Mouse (Mus musculus) hindbrain, embryonic 10.5 days (tissue): ENCODE measurements at regions not wholly inside any gene's neighbourhood (a gene's known extent, or its start where the extent isn't known, plus 50 kb on each side); places are given as distances from the start of the nearest gene placed in this dataset.

Source experiments
- DNase-seq: peaks from one replicate; pipeline ENCODE4 v3.0.0-alpha.2; 2017; ENCODE audit warnings: low spot score
- H3K27ac ChIP-seq: fragments of 300-500 bp; sonication (generic); 2 replicates; pipeline ENCODE4 v1.5.1; 2016; ENCODE audit warnings: mild to moderate bottlenecking, moderate library complexity
- H3K27me3 ChIP-seq: fragments of 300-500 bp; sonication (generic); 2 replicates; pipeline ENCODE4 v1.6.1; 2016; ENCODE audit warnings: mild to moderate bottlenecking; ENCODE audit not compliant: poor library complexity, insufficient read depth, severe bottlenecking
- H3K36me3 ChIP-seq: fragments of 300-500 bp; sonication (generic); 2 replicates; pipeline ENCODE4 v1.6.1; 2016; ENCODE audit warnings: mild to moderate bottlenecking, moderate library complexity
- H3K4me1 ChIP-seq: fragments of 300-500 bp; sonication (generic); replicated peaks from 2 replicates; pipeline ENCODE4 v1.6.1; 2016; ENCODE audit warnings: mild to moderate bottlenecking
- H3K4me3 ChIP-seq: fragments of 300-500 bp; sonication (generic); 2 replicates; pipeline ENCODE4 v1.5.1; 2016; ENCODE audit warnings: mild to moderate bottlenecking, moderate library complexity
- H3K9me3 ChIP-seq: fragments of 300-500 bp; sonication (generic); 2 replicates; pipeline ENCODE4 v1.6.1; 2016; ENCODE audit warnings: mild to moderate bottlenecking, moderate library complexity
- WGBS: fragments of 180-500 bp; shearing (Covaris S2); methylation state at CpG from one replicate; pipeline ENCODE4 v1.1.7; 2016; 5-methylcytosine and 5-hydroxymethylcytosine counted together

- peaks cover 39% of the 10 kb centered on the region for H3K4me1 ChIP-seq
- no peaks in the 10 kb centered on the region for H3K36me3 ChIP-seq
- H3K27ac ChIP-seq, result no peak overlapping the region
- WGBS, result 92% methylated on average over 22 of the region's 22 CpGs
- no peak for DNase-seq
- no peak overlapping the region for H3K4me3 ChIP-seq
- no peaks in the 10 kb centered on the region for H3K27me3 ChIP-seq
- H3K9me3 ChIP-seq, result no peaks in the 10 kb centered on the region
These were observed 274.1 kb downstream of the Rngtt start for GRCm38 (mm10) chr4:33583979-33584907.

DNA sequence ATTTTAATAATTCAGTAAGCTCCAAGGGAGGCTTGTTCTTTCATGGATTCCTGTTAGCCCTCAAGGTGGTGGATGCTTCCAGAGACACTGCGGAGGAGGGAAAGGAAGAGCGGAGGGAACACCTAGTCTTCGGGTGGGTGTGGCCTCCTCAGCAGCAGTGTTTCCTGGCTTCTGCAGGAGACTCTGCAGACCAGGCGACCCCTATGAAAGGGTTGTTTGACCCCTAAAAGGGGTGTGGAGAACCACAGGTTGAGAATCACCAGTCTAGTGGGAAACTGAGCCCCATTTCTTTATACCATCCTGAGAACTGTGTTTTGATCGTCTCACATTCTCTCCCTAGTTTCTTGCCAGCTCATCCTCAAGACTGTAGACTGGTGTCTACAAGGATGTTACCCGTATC is 275.7 kb downstream of the Rngtt start:
- Histone ChIP-seq H3K4me1 (peaks cover 45% of the 10 kb centered on the region), H3K4me3 (no peak overlapping the region), H3K9me3 (no peaks in the 10 kb centered on the region), H3K36me3 (no peaks in the 10 kb centered on the region), H3K27ac (peak overlapping the region; percentile 87), H3K27me3 (no peaks in the 10 kb centered on the region)
- DNase-seq, result no peak
- 73% methylated on average over 6 of the region's 6 CpGs for WGBS

GRCm38 (mm10) chr4:33586290-33586614 is 276.1 kb downstream of the Rngtt start:
- H3K4me1 ChIP-seq, result peaks cover 45% of the 10 kb centered on the region
- no peaks in the 10 kb centered on the region for H3K27me3 ChIP-seq
- no peak for DNase-seq
- 25% methylated on average over 4 of the region's 4 CpGs for WGBS
- peak overlapping the region; percentile 87 for H3K27ac ChIP-seq
- H3K4me3 ChIP-seq, result peak overlapping the region; percentile 39; the same call in 1 of the 2 replicates
- H3K36me3 ChIP-seq, result no peaks in the 10 kb centered on the region
- no peaks in the 10 kb centered on the region for H3K9me3 ChIP-seq

- Histone ChIP-seq H3K27me3 (no peaks in the 10 kb centered on the region), H3K4me3 (peak overlapping the region; percentile 39), H3K9me3 (no peaks in the 10 kb centered on the region; the same call in 1 of the 2 replicates), H3K27ac (peak overlapping the region; percentile 87), H3K36me3 (no peaks in the 10 kb centered on the region), H3K4me1 (peaks cover 45% of the 10 kb centered on the region)
- DNase-seq, result peak; percentile 69
- WGBS, result 4% methylated on average over 15 of the region's 15 CpGs
These were observed 276.7 kb downstream of the Rngtt start for GRCm38 (mm10) chr4:33586615-33587451.

DNA sequence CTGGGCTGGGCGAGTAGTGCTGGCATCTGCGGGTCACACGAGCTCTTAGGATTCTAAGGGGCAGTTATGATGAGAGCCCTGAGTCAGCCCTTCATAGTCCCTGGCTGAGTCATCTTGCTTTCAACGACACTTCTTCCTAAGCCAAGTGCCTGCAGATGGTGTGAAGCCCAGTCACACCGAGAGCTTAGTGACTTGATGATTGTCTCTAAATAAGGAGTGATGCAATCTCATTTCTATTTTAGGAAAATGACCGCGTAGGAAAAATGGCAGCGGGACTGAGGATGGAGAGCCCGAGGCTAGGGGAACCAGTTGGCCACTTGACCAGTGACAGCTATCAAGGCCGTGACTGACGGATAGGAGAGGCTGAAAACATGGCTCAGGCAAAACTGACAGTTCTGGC is 277.6 kb downstream of the Rngtt start:
- H3K4me3 ChIP-seq, result no peak overlapping the region
- peaks cover 45% of the 10 kb centered on the region for H3K4me1 ChIP-seq
- no peak for DNase-seq
- H3K27ac ChIP-seq, result peak overlapping the region; percentile 87
- 77% methylated on average over 11 of the region's 11 CpGs for WGBS
- H3K27me3 ChIP-seq, result no peaks in the 10 kb centered on the region
- H3K9me3 ChIP-seq, result peaks cover 6% of the 10 kb centered on the region; the same call in 1 of the 2 replicates
- no peaks in the 10 kb centered on the region for H3K36me3 ChIP-seq

- Histone ChIP-seq H3K9me3 (peaks cover 6% of the 10 kb centered on the region; the same call in 1 of the 2 replicates), H3K4me3 (no peak overlapping the region), H3K27ac (peak overlapping the region; percentile 87)
These were observed 278.0 kb downstream of the Rngtt start for GRCm38 (mm10) chr4:33588127-33588526.

GRCm38 (mm10) chr4:33589207-33589606 is 279.1 kb downstream of the Rngtt start:
- peak overlapping the region; percentile 20 for H3K4me3 ChIP-seq
- WGBS, result 5% methylated on average over 8 of the region's 8 CpGs

More at GRCm38 (mm10) chr4:33588127-33588526, 278.0 kb downstream of the Rngtt start:
- Histone ChIP-seq H3K27me3 (no peaks in the 10 kb centered on the region), H3K36me3 (no peaks in the 10 kb centered on the region), H3K4me1 (peaks cover 45% of the 10 kb centered on the region)
- no peak for DNase-seq
- 70% methylated on average over 5 of the region's 5 CpGs for WGBS

DNA sequence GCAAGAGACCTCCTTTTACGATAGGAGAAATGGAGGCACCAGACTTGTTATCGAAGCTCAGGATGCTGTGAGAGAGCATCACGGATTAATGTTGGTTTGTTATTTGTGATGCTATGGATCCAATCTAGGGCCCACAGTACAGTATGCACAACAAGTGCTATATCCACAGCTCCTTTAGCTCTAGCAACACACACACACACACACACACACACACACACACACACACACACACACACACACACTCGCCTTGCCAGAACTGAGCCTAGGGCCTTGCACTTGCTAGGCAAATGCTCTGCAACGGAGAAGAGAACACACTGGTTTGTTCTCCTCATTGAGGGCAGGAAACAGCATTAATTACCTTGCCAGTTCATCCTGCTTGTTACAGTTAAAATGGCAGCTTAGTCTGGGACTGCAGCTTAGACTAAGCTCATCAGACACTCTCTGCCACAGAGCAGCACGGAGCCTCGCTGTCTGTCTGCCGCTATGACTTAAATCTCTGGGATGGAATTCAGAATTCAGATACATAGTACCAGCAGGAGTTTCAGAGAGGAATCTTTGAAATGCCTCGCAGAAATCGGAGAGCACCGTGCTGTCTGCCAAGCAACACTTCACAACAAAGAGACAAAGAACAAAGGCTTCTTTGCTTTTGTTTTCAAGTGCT is 285.0 kb downstream of the Rngtt start:
- DNase-seq, result no peak
- H3K27ac ChIP-seq, result peak overlapping the region; percentile 69

More at GRCm38 (mm10) chr4:33589207-33589606, 279.1 kb downstream of the Rngtt start:
- Histone ChIP-seq H3K9me3 (peaks cover 6% of the 10 kb centered on the region; the same call in 1 of the 2 replicates), H3K36me3 (no peaks in the 10 kb centered on the region), H3K27me3 (peaks cover under 1% of the 10 kb centered on the region; the same call in 1 of the 2 replicates), H3K4me1 (peaks cover 45% of the 10 kb centered on the region), H3K27ac (peak overlapping the region; percentile 80)
- DNase-seq, result peak; percentile 60

GRCm38 (mm10) chr4:33595763-33596162 is 285.7 kb downstream of the Rngtt start:
- Histone ChIP-seq H3K27me3 (peaks cover 9% of the 10 kb centered on the region; the same call in 1 of the 2 replicates), H3K9me3 (peaks cover 6% of the 10 kb centered on the region; the same call in 1 of the 2 replicates), H3K36me3 (no peaks in the 10 kb centered on the region), H3K27ac (peak overlapping the region; percentile 69), H3K4me3 (no peak overlapping the region), H3K4me1 (peaks cover 16% of the 10 kb centered on the region)
- no peak for DNase-seq
- 80% methylated on average over 9 of the region's 9 CpGs for WGBS

More for the DNA sequence above, 285.0 kb downstream of the Rngtt start:
- Histone ChIP-seq H3K27me3 (peaks cover 9% of the 10 kb centered on the region; the same call in 1 of the 2 replicates), H3K4me3 (no peak overlapping the region), H3K36me3 (no peaks in the 10 kb centered on the region), H3K9me3 (peaks cover 6% of the 10 kb centered on the region; the same call in 1 of the 2 replicates), H3K4me1 (peaks cover 16% of the 10 kb centered on the region)
- WGBS, result 45% methylated on average over 11 of the region's 11 CpGs

DNA sequence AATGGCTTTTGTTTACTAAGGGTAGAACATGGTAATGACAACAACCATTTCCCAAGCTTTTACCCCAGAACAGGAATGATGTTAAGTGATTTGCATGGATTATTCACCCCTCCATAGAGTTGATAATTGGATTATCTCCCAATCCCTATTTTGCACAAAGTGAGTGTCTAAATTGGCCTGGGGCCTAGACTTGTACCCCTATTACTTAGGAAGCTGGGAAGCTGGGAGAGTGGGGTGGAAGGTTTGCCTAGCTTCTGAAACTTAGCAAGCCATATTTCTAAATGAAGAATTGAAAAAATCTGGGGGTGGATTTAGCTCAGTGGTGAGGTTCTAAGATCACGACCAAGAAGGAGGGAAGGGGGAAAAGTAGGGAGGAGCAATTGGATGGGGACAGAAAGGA is 289.9 kb downstream of the Rngtt start:
- WGBS, result 70% methylated on average over 1 of the region's 1 CpGs
- H3K36me3 ChIP-seq, result no peaks in the 10 kb centered on the region

DNA sequence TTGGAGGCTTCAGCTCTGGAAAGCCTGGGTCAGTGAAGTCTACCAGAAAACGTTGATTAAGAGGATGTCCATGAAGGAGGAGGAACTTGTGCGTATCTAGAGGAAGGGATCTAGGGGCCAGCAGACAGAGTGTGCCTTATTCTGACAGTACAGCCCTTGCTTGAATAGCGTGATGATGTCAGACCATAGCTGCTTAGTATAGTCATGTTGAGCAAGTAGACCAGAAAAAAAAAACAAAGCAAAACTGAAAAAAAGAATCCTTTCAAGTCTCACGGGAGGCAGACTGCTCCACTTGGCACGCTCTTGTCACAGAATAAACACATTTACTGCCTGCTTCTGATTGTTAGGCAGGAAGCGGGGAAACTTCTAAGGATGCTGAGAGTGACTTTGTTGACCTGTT is 290.7 kb downstream of the Rngtt start:
- Histone ChIP-seq H3K4me1 (peaks cover 4% of the 10 kb centered on the region), H3K27ac (no peak overlapping the region), H3K36me3 (no peaks in the 10 kb centered on the region), H3K9me3 (no peaks in the 10 kb centered on the region), H3K27me3 (0 out of 2 replicates have a peak, but pooled peaks cover 4% of the 10 kb centered on the region), H3K4me3 (no peak overlapping the region)
- WGBS, result 67% methylated on average over 6 of the region's 6 CpGs
- DNase-seq, result no peak

More for the DNA sequence above, 289.9 kb downstream of the Rngtt start:
- peaks cover 13% of the 10 kb centered on the region for H3K4me1 ChIP-seq
- no peak overlapping the region for H3K4me3 ChIP-seq
- H3K9me3 ChIP-seq, result no peaks in the 10 kb centered on the region
- H3K27me3 ChIP-seq, result 0 out of 2 replicates have a peak, but pooled peaks cover 4% of the 10 kb centered on the region
- DNase-seq, result no peak
- H3K27ac ChIP-seq, result no peak overlapping the region

DNA sequence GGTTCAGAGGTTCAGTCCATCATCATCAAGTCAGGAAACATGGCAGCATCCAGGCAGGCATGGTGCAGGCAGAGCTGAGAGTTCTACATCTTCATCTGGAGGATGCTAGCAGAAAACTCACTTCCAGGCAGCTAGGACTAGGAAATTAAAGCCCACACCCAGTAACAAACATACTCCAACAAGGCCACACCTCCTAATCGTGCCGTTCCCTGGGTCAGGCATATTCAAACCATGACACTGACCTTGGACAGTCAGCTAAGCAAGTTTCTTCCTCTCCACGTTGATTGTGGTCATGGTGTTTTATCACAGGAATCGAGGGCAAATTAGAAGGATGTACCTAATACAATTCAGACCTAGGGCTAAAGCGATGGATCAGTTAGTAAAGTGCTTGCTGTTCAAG is 294.5 kb downstream of the Rngtt start:
- DNase-seq, result no peak
- whole genome bisulfite sequencing, result 88% methylated on average over 5 of the region's 5 CpGs
- no peaks in the 10 kb centered on the region for H3K36me3 ChIP-seq

More for the DNA sequence above, 294.5 kb downstream of the Rngtt start:
- Histone ChIP-seq H3K27me3 (no peaks in the 10 kb centered on the region), H3K4me1 (no peaks in the 10 kb centered on the region), H3K27ac (no peak overlapping the region), H3K4me3 (no peak overlapping the region), H3K9me3 (no peaks in the 10 kb centered on the region)
